23 mouse cellular contexts compared by ENCODE assay signal in the genomic region with DNA sequence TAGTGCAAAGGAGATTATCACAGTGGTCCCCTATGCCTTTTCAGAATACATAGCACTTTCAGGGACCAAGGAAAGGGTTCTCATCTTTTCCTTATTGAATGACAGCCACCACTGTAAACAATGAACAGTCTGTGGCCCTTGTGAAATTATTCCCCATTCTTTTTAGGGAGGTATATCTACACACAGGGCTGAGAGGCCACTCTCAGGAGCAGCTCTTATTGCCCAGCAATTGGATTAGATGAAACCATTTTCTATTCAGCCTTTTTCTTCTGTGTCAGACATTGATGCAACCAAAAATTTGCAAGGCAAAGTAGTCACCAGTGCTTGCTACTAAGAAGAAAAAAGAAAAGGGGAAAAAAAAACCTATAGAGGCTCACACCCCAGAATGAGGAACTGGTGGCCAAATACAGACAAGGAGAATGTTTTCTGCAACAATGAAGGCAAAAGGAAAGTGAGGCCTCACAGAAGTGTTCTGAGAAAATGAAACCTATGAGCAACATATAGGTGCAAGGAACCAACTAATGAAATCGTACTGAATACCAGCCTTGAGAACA.
DNase-seq lines count a peak whose midpoint lies in the region; ATAC-seq and TF ChIP-seq lines count a peak whose summit lies in the region.
"Had no signal": no experiment of that assay in that cellular context is flagged by ENCODE, and none has a peak within 500 bp of the region (broad histone marks: within the 10 kb centered on the region; RNA-seq: fewer than 3 reads in every experiment).

No protein-coding gene starts in this region.

- ATAC-seq in midbrain, embryonic 11.5 days (ENCODE audit: low FRiP score): peak; percentile 50; the same call in 1 of the 2 replicates
- no peak for ATAC-seq in midbrain, embryonic 16.5 days
- ATAC-seq in midbrain, embryonic 12.5 days (ENCODE audit: low FRiP score, low read depth): peak; percentile 64
- ATAC-seq in midbrain, embryonic 15.5 days (replicated peaks): no peak
- ATAC-seq: activated CD4-positive, CD25-positive, alpha-beta regulatory T cell, adult 4 months; CD4-positive, CD25-positive, alpha-beta regulatory T cell, adult 4 months; Patski had no signal

- TF ChIP-seq POLR2A in CH12.LX (IDR thresholded peaks at IDR 0.05; ENCODE audit: low read depth, low read length): no peak
- no peak for TF ChIP-seq POLR2A in brain, embryonic 14.5 days (IDR thresholded peaks at IDR 0.05; ENCODE audit: borderline replicate concordance, extremely low read depth, insufficient read depth, insufficient read length, poor library complexity, severe bottlenecking)

- TF ChIP-seq RAD21 in CH12.LX (IDR thresholded peaks at IDR 0.05; ENCODE audit: low read depth, low read length): no peak

- 65% methylated on average over 1 of the region's 1 CpGs for WGBS in midbrain, embryonic 11.5 days
- 47% methylated on average over 1 of the region's 1 CpGs for WGBS in midbrain, embryonic 16.5 days
- WGBS in midbrain, embryonic 12.5 days: 63% methylated on average over 1 of the region's 1 CpGs
- WGBS in midbrain, embryonic 15.5 days: 53% methylated on average over 1 of the region's 1 CpGs
- 83% methylated on average over 1 of the region's 1 CpGs for WGBS in hindbrain, embryonic 10.5 days

- peaks cover 6% of the 10 kb centered on the region for H3K4me1 ChIP-seq in midbrain, embryonic 11.5 days (ENCODE audit: control insufficient read depth, insufficient read depth, low read length)
- H3K4me1 ChIP-seq in midbrain, embryonic 16.5 days (ENCODE audit: control insufficient read depth, insufficient read depth, low read length): no peaks in the 10 kb centered on the region
- no peaks in the 10 kb centered on the region for H3K4me1 ChIP-seq in midbrain, embryonic 12.5 days
- H3K4me1 ChIP-seq in midbrain, embryonic 15.5 days: no peaks in the 10 kb centered on the region
- peaks cover 6 to 26% of the 10 kb centered on the region in 2 experiments; a peak in 3 of 4 replicates for H3K4me1 ChIP-seq in CH12.LX (ENCODE audit: control insufficient read depth in 1 of 2, insufficient read depth in 2 of 2)
- H3K4me1 ChIP-seq in hindbrain, embryonic 10.5 days (replicated peaks): peaks cover 7% of the 10 kb centered on the region; the same call in 1 of the 2 replicates

- H3K79me2 ChIP-seq in CH12.LX (replicated peaks; ENCODE audit: control insufficient read depth, extremely low read depth, insufficient read depth, poor library complexity, severe bottlenecking): no peaks in the 10 kb centered on the region

- no peak for TF ChIP-seq CTCF in CH12.LX (conservative IDR thresholded peaks at IDR 0.05 in 1 of 2, IDR thresholded peaks at IDR 0.05 in 1 of 2; ENCODE audit: low read depth in 2 of 2, low read length in 2 of 2)
- TF ChIP-seq CTCF in brain, embryonic 14.5 days (IDR thresholded peaks at IDR 0.05; ENCODE audit: borderline replicate concordance, extremely low read depth, insufficient read depth, insufficient read length): no peak

- DNase-seq in midbrain, embryonic 11.5 days (ENCODE audit: low spot score, missing footprints): no peak
- peak; percentile 73 for DNase-seq in CH12.LX (ENCODE audit: extremely low read depth)
- peak; percentile 10 for DNase-seq in brain, embryonic 14.5 days (ENCODE audit: low read depth)
- no peak for DNase-seq in retina, embryonic 14.5 days (ENCODE audit: low spot score)
- no peak for DNase-seq in hindbrain, embryonic 10.5 days (ENCODE audit: low spot score)
- DNase-seq: adrenal gland, adult 2 months; adrenal gland, adult 8-10 months; adrenal gland, postnatal 10 days; adrenal gland, postnatal 14 days; adrenal gland, postnatal 25 days; adrenal gland, postnatal 36 days; B cell, adult 2 months; cerebellum, adult 11 months; cerebellum, adult 11-12 months; cerebellum, adult 18-20 months; cerebellum, adult 2 months had no signal

- peak; percentile 70 for TF ChIP-seq EP300 in CH12.LX (IDR thresholded peaks at IDR 0.05; ENCODE audit: low read length)

- dilution Hi-C loops in CH12.LX (cut with MboI; ENCODE audit: extremely low pct_ligation_motif_present, extremely low pct_unique_long_range_greater_than_20kb, low sequenced_read_pairs): no loop called here

- H3K36me3 ChIP-seq in midbrain, embryonic 11.5 days (ENCODE audit: control insufficient read depth, insufficient read depth, low read length): no peaks in the 10 kb centered on the region
- no peaks in the 10 kb centered on the region for H3K36me3 ChIP-seq in midbrain, embryonic 16.5 days (ENCODE audit: control insufficient read depth, insufficient read depth, low read length)
- no peaks in the 10 kb centered on the region for H3K36me3 ChIP-seq in midbrain, embryonic 12.5 days
- no peaks in the 10 kb centered on the region for H3K36me3 ChIP-seq in midbrain, embryonic 15.5 days (replicated peaks)
- no peaks in the 10 kb centered on the region for H3K36me3 ChIP-seq in CH12.LX (replicated peaks in 1 of 2; ENCODE audit: control insufficient read depth in 1 of 2, insufficient read depth in 1 of 2, low read length in 1 of 2)
- no peaks in the 10 kb centered on the region for H3K36me3 ChIP-seq in hindbrain, embryonic 10.5 days
- H3K36me3 ChIP-seq: G1E had no signal

- no peaks in the 10 kb centered on the region for H3K9me3 ChIP-seq in midbrain, embryonic 11.5 days (ENCODE audit: control insufficient read depth, low read length)
- no peaks in the 10 kb centered on the region for H3K9me3 ChIP-seq in midbrain, embryonic 16.5 days (replicated peaks; ENCODE audit: control insufficient read depth, low read length, poor library complexity, severe bottlenecking)
- H3K9me3 ChIP-seq in midbrain, embryonic 12.5 days: no peaks in the 10 kb centered on the region
- no peaks in the 10 kb centered on the region for H3K9me3 ChIP-seq in midbrain, embryonic 15.5 days
- no peaks in the 10 kb centered on the region for H3K9me3 ChIP-seq in CH12.LX (replicated peaks; ENCODE audit: low read length)
- no peaks in the 10 kb centered on the region for H3K9me3 ChIP-seq in hindbrain, embryonic 10.5 days
- H3K9me3 ChIP-seq: G1E had no signal

- H3K4me2 ChIP-seq in midbrain, embryonic 11.5 days: no peak overlapping the region
- no peak overlapping the region for H3K4me2 ChIP-seq in midbrain, embryonic 16.5 days (ENCODE audit: low read length)
- no peak overlapping the region for H3K4me2 ChIP-seq in midbrain, embryonic 12.5 days (replicated peaks)
- H3K4me2 ChIP-seq in midbrain, embryonic 15.5 days: no peak overlapping the region
- peak overlapping the region; percentile 71; the same call in 1 of the 2 replicates for H3K4me2 ChIP-seq in CH12.LX (ENCODE audit: insufficient read depth, low read depth, poor library complexity, severe bottlenecking)

- no peak overlapping the region for H3K9ac ChIP-seq in midbrain, embryonic 11.5 days (ENCODE audit: low read length)
- no peak overlapping the region for H3K9ac ChIP-seq in midbrain, embryonic 16.5 days (ENCODE audit: low read depth, low read length)
- H3K9ac ChIP-seq in midbrain, embryonic 12.5 days (replicated peaks): no peak overlapping the region
- H3K9ac ChIP-seq in midbrain, embryonic 15.5 days: no peak overlapping the region
- H3K9ac ChIP-seq in CH12.LX (ENCODE audit: insufficient read depth, low read depth): no peak overlapping the region

- no peak overlapping the region for H3K27ac ChIP-seq in midbrain, embryonic 11.5 days (ENCODE audit: low read depth, low read length)
- H3K27ac ChIP-seq in midbrain, embryonic 16.5 days (ENCODE audit: low read length): no peak overlapping the region
- no peak overlapping the region for H3K27ac ChIP-seq in midbrain, embryonic 12.5 days (replicated peaks)
- H3K27ac ChIP-seq in midbrain, embryonic 15.5 days: no peak overlapping the region
- H3K27ac ChIP-seq in CH12.LX (ENCODE audit: insufficient read depth, low read depth): no peak overlapping the region
- no peak overlapping the region for H3K27ac ChIP-seq in hindbrain, embryonic 10.5 days

- in situ Hi-C loops in CH12.LX (cut with MboI; ENCODE audit: low pct_ligation_motif_present, low pct_unique_long_range_greater_than_20kb, low sequenced_read_pairs): no loop called here

- no peaks in the 10 kb centered on the region for H3K27me3 ChIP-seq in midbrain, embryonic 11.5 days (ENCODE audit: control insufficient read depth, insufficient read depth, low read length)
- no peaks in the 10 kb centered on the region for H3K27me3 ChIP-seq in midbrain, embryonic 16.5 days (ENCODE audit: control insufficient read depth, insufficient read depth, low read depth, low read length)
- H3K27me3 ChIP-seq in midbrain, embryonic 12.5 days: no peaks in the 10 kb centered on the region
- no peaks in the 10 kb centered on the region for H3K27me3 ChIP-seq in midbrain, embryonic 15.5 days (replicated peaks)
- no peaks in the 10 kb centered on the region for H3K27me3 ChIP-seq in CH12.LX (replicated peaks)
- H3K27me3 ChIP-seq in hindbrain, embryonic 10.5 days (ENCODE audit: insufficient read depth, poor library complexity, severe bottlenecking): no peaks in the 10 kb centered on the region
- H3K27me3 ChIP-seq: Patski had no signal

- no peak overlapping the region for H3K4me3 ChIP-seq in midbrain, embryonic 11.5 days (ENCODE audit: low read depth, low read length)
- H3K4me3 ChIP-seq in midbrain, embryonic 16.5 days (ENCODE audit: low read depth, low read length): no peak overlapping the region
- H3K4me3 ChIP-seq in midbrain, embryonic 12.5 days: no peak overlapping the region
- H3K4me3 ChIP-seq in midbrain, embryonic 15.5 days: no peak overlapping the region
- no peak overlapping the region for H3K4me3 ChIP-seq in CH12.LX (replicated peaks in 1 of 3; ENCODE audit: low read depth in 2 of 3, low read length in 2 of 3, poor library complexity in 1 of 3)
- H3K4me3 ChIP-seq in hindbrain, embryonic 10.5 days: no peak overlapping the region

TF ChIP-seq in CH12.LX, 34 proteins besides CTCF, POLR2A, EP300 and RAD21:
- TF ChIP-seq NELFE (IDR thresholded peaks at IDR 0.05; ENCODE audit: low read depth, low read length): no peak
- TF ChIP-seq RCOR1 (conservative IDR thresholded peaks at IDR 0.05; ENCODE audit: low read depth, low read length): no peak
- 0 out of 2 replicates have a peak, but pooled peaks have one; percentile 28 for TF ChIP-seq MAFK (IDR thresholded peaks at IDR 0.05; ENCODE audit: insufficient replicate concordance, low read length)
- no peak for TF ChIP-seq HCFC1 (IDR thresholded peaks at IDR 0.05; ENCODE audit: low read depth, low read length)
- peak; percentile 70 for TF ChIP-seq BHLHE40 (IDR thresholded peaks at IDR 0.05; ENCODE audit: low read depth, low read length)
- no peak for TF ChIP-seq MEF2A (IDR thresholded peaks at IDR 0.05; ENCODE audit: borderline replicate concordance, low read depth, low read length)
- 0 out of 2 replicates have a peak, but pooled peaks have one; percentile 39 for TF ChIP-seq SIN3A (IDR thresholded peaks at IDR 0.05; ENCODE audit: low read length)
- peak; percentile 40; the same call in 1 of the 2 replicates for TF ChIP-seq TCF12 (IDR thresholded peaks at IDR 0.05; ENCODE audit: low read depth, low read length)
- peak; percentile 75 for TF ChIP-seq IRF4 (IDR thresholded peaks at IDR 0.05; ENCODE audit: low read depth, low read length)
- TF ChIP-seq ELF1 (IDR thresholded peaks at IDR 0.05; ENCODE audit: low read depth, low read length): peak; percentile 4; the same call in 1 of the 2 replicates
- peak; percentile 95 for TF ChIP-seq ZNF384 (IDR thresholded peaks at IDR 0.05; ENCODE audit: low read depth, low read length)

Comparison
In these comparisons a context has a peak if more than half of its experiments do, and no peak if none do; other contexts are left out.
1. ATAC-seq: peak in midbrain, embryonic 11.5 days (single experiment) and midbrain, embryonic 12.5 days (single experiment); none in midbrain, embryonic 16.5 days (single experiment) and midbrain, embryonic 15.5 days (single experiment).
2. DNase-seq: peak in CH12.LX (single experiment) and brain, embryonic 14.5 days (single experiment); none in midbrain, embryonic 11.5 days (single experiment), retina, embryonic 14.5 days (single experiment) and hindbrain, embryonic 10.5 days (single experiment).